Mouse (Mus musculus) heart, adult 2 months (tissue): ENCODE results near the gene Fbxo6. TPM values are rescaled to one million over a fixed set of nuclear protein-coding genes. Genes with fewer than 3 reads are reported as not detected.
"Not testable (repeated sequence)": the region's sequence is repeated elsewhere in the genome, so short reads cannot be mapped to it uniquely, and the experiment has no call there.

Source experiments
- DNase-seq, 2 experiments: peaks; one replicate each; pipeline ENCODE4 v3.0.0; 2021
- H3K27ac ChIP-seq: fragments of 200-600 bp; 2 replicates; pipeline ENCODE4 v1.8.1; 2022
- H3K27me3 ChIP-seq: fragments of 200-500 bp; 2 replicates; pipeline ENCODE4 v1.6.1; 2012; ENCODE audit warnings: mild to moderate bottlenecking, low read length, inconsistent platforms, mixed read lengths; ENCODE audit not compliant: control insufficient read depth, insufficient read depth
- H3K36me3 ChIP-seq: fragments of 200-500 bp; 2 replicates; pipeline ENCODE4 v1.6.1; 2012; ENCODE audit warnings: low read length, inconsistent platforms; ENCODE audit not compliant: control insufficient read depth, insufficient read depth
- H3K4me1 ChIP-seq: fragments of 200-500 bp; 2 replicates; pipeline ENCODE4 v1.6.1; 2011; ENCODE audit warnings: low read length; ENCODE audit not compliant: control insufficient read depth, insufficient read depth
- H3K4me3 ChIP-seq: fragments of 200-600 bp; 2 replicates; pipeline ENCODE4 v1.8.1; 2022
- H3K79me2 ChIP-seq: fragments of 200-500 bp; replicated peaks from 2 replicates; pipeline ENCODE4 v1.6.1; 2012; ENCODE audit warnings: mild to moderate bottlenecking, inconsistent platforms, low read length, moderate library complexity, mixed read lengths; ENCODE audit not compliant: control insufficient read depth, insufficient read depth
- H3K9ac ChIP-seq: fragments of 200-500 bp; 2 replicates; pipeline ENCODE4 v1.6.1; 2012; ENCODE audit warnings: low read depth, mild to moderate bottlenecking, control low read depth, inconsistent platforms, low read length, mixed read lengths
- CTCF ChIP-seq: fragments of 200-600 bp; IDR thresholded peaks from 2 replicates; pipeline ENCODE4 v1.8.1; 2022; ENCODE audit warnings: antibody characterized with exemption, mild to moderate bottlenecking, moderate library complexity
- EP300 ChIP-seq: fragments of 200-500 bp; IDR thresholded peaks from 2 replicates; pipeline ENCODE4 v1.6.1; 2011; ENCODE audit warnings: low read depth, low read length, control low read depth; ENCODE audit not compliant: insufficient read depth
- POLR2A ChIP-seq: fragments of 200-500 bp; IDR thresholded peaks from 2 replicates; pipeline ENCODE4 v1.6.1; 2011; ENCODE audit warnings: mild to moderate bottlenecking, low read depth, low read length, control low read depth; ENCODE audit not compliant: insufficient read depth
- WGBS: fragments of 180-500 bp; shearing (Covaris S2); methylation state at CpG from one replicate; pipeline ENCODE4 v1.1.7; 2018; 5-methylcytosine and 5-hydroxymethylcytosine counted together
- intact Hi-C: fragments of 180-260 bp; cut with DNase I; formaldehyde crosslinking; loops from one replicate; pipeline ENCODE4 v1.15.1; 2025
- long read RNA-seq: library from polyadenylated mRNA; stranded (forward); transcript quantifications from one replicate; pipeline ENCODE4 v2.0.0, GENCODE M21; 2021
- polyA plus RNA-seq: library from polyadenylated mRNA; depleted of rRNA; stranded (reverse); fragments of >200 nt; gene quantifications from 2 replicates; pipeline ENCODE4 v1.2.3, GENCODE M21; 2012; rRNA removed
- total RNA-seq, 2 experiments: library from RNA; stranded (reverse); gene quantifications; 2 replicates each; pipeline ENCODE4 v1.2.3; 2021

The Fbxo6 gene
- total RNA-seq (10 to 100 TPM; 36.0 to 39.3 TPM), polyA plus RNA-seq (68.4 and 68.6 TPM in 2 replicates)
- long read RNA-seq, transcript Fbxo6-202 (6 exons, 1,163 nt) = minor isoform, 8 of 44 reads
- long read RNA-seq, transcript Fbxo6-201 (6 exons, 1,346 nt) = major isoform, 17 of 44 reads
- long read RNA-seq, transcript Fbxo6-206 (6 exons, 811 nt) = minor isoform, 12 of 44 reads
- long read RNA-seq, partial matches to known transcripts = 0 of 44 reads
- long read RNA-seq, other reads (novel, unspliced or antisense) = 4 of 44 reads

DNA sequence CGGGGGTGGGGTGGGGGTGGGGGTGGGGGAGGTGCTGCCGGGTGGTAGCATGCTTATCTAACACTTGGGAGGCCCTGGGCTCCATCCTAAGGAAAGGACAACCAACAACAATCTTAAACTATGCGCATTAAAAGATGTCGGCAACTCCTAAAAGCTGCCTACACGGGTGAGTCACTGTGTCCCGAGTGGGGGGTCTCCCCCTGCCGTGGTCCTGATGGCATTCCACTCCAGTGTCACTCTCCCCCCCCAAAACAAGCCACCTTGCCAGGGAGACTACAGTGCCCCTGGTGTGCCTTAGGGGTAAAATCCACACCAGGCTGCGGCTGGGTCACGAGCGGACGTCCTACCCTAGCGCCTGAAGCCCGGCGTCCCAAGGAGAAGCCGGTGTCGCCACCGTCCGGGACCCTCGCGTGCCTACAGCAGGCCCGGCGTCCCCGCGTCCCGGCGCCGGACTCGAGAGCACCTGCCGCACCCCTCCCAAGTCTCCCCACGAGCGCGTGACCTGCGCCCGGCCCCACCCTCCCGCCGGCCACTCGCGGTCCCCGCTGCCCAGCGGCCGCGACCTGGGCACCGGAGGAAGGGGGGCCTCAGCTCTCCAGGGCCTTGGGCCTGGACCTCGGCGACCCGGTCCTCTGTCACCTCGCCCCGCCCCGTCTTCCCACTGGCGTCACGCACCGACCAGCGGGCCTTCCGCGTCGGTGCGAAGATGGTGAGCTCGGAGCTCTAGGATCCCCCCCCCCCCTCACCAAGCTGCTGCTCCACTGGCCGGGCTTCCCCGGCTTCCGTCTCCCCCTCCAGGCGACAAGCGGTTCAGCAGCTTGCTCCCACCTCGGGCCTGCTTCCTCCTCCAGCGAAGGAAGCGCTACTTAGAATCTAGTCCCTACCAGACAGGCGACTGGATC is at the start of gene Fbxo6:
TSS of gene Fbxo6 (minus strand) at position 874 of the 902 bp plus-strand sequence.
- Histone ChIP-seq H3K27me3 (no peaks in the 10 kb centered on the region), H3K4me3 (peak within 1 kb of the TSS; percentile 74), H3K4me1 (0 out of 2 replicates have a peak, but pooled peaks cover 3% of the 10 kb centered on the region), H3K79me2 (no peaks in the 10 kb centered on the region), H3K9ac (peak within 1 kb of the TSS; percentile 80), H3K27ac (peak within 1 kb of the TSS; percentile 97), H3K36me3 (no peaks in the 10 kb centered on the region)
- peak; percentile 91 to 93 for DNase-seq
- under 1% methylated on average over 65 of the region's 67 CpGs for WGBS
- peak; percentile 63 for TF ChIP-seq CTCF
- TF ChIP-seq POLR2A = peak; percentile 52
- 0 out of 2 replicates have a peak, but pooled peaks have one; percentile 44 for TF ChIP-seq EP300
- intact Hi-C loops = loop anchor here (5.0 kb wide), 1 partner anchor 109 kb away; no protein-coding TSS in a partner anchor

GRCm38 (mm10) chr4:148198721-148199120 is 46.8 kb upstream of the Fbxo6 start:
- no peak overlapping the region for H3K27ac ChIP-seq
- no peaks in the 10 kb centered on the region for H3K27me3 ChIP-seq
- no peak overlapping the region for H3K9ac ChIP-seq
- no peaks in the 10 kb centered on the region for H3K4me1 ChIP-seq
- no peak for TF ChIP-seq CTCF
- no peak for TF ChIP-seq EP300
- no peak for TF ChIP-seq POLR2A
- H3K79me2 ChIP-seq = no peaks in the 10 kb centered on the region
- no peak for DNase-seq
- H3K4me3 ChIP-seq = no peak overlapping the region
- 56% methylated on average over 10 of the region's 10 CpGs for WGBS
- intact Hi-C loops = no loop called here
- H3K36me3 ChIP-seq = no peaks in the 10 kb centered on the region

- no peaks in the 10 kb centered on the region for H3K36me3 ChIP-seq
- no peak for DNase-seq
- no peak overlapping the region for H3K9ac ChIP-seq
- no peak overlapping the region for H3K4me3 ChIP-seq
- TF ChIP-seq POLR2A (no peak), CTCF (no peak), EP300 (no peak)
- H3K79me2 ChIP-seq = no peaks in the 10 kb centered on the region
- no peaks in the 10 kb centered on the region for H3K27me3 ChIP-seq
- H3K4me1 ChIP-seq = no peaks in the 10 kb centered on the region
- no peak overlapping the region for H3K27ac ChIP-seq
- intact Hi-C loops = no loop called here
These were observed 42.5 kb upstream of the Fbxo6 start for GRCm38 (mm10) chr4:148194400-148194799.

GRCm38 (mm10) chr4:148192707-148193245 is 40.8 kb upstream of the Fbxo6 start:
- H3K27ac ChIP-seq = no peak overlapping the region
- intact Hi-C loops = no loop called here
- WGBS = 26% methylated on average over 11 of the region's 11 CpGs

GRCm38 (mm10) chr4:148188767-148189166 is 36.8 kb upstream of the Fbxo6 start:
- H3K4me1 ChIP-seq, H3K4me3 ChIP-seq, H3K27me3 ChIP-seq, DNase-seq, H3K9ac ChIP-seq, intact Hi-C loops, H3K79me2 ChIP-seq, H3K27ac ChIP-seq, H3K36me3 ChIP-seq: not testable (repeated sequence)
- WGBS = 81% methylated on average over 1 of the region's 1 CpGs

More at GRCm38 (mm10) chr4:148192707-148193245, 40.8 kb upstream of the Fbxo6 start:
- no peak for DNase-seq
- TF ChIP-seq EP300 (no peak), POLR2A (no peak), CTCF (no peak)
- H3K4me1 ChIP-seq = no peaks in the 10 kb centered on the region
- H3K27me3 ChIP-seq = no peaks in the 10 kb centered on the region
- H3K79me2 ChIP-seq = no peaks in the 10 kb centered on the region
- no peaks in the 10 kb centered on the region for H3K36me3 ChIP-seq
- H3K4me3 ChIP-seq = no peak overlapping the region
- H3K9ac ChIP-seq = no peak overlapping the region

GRCm38 (mm10) chr4:148185819-148186218 is 33.9 kb upstream of the Fbxo6 start:
- Histone ChIP-seq H3K79me2 (no peaks in the 10 kb centered on the region), H3K4me3 (no peak overlapping the region), H3K27me3 (0 out of 2 replicates have a peak, but pooled peaks cover 2% of the 10 kb centered on the region), H3K27ac (no peak overlapping the region), H3K36me3 (no peaks in the 10 kb centered on the region), H3K4me1 (no peaks in the 10 kb centered on the region), H3K9ac (no peak overlapping the region)
- TF ChIP-seq CTCF (0 out of 2 replicates have a peak, but pooled peaks have one; percentile 2), POLR2A (no peak)
- no peak for DNase-seq
- 62% methylated on average over 4 of the region's 4 CpGs for WGBS
- intact Hi-C loops = no loop called here
